Mouse (Mus musculus): ENCODE measurements around the gene Zfp263. TPM values are rescaled to one million over a fixed set of nuclear protein-coding genes. Genes with fewer than 3 reads are reported as not detected.

Zfp263 gene
- polyA plus RNA-seq, 1 experiment from 2014 or later = 27.3 TPM

GRCm38 (mm10) chr16:3788394-3788793 lies 44.5 kb downstream of the Zfp263 start:
- no peak overlapping the region for H3K4me2 ChIP-seq (ENCODE audit: low read length)
- no peaks in the 10 kb centered on the region for H3K36me3 ChIP-seq (ENCODE audit: control insufficient read depth, insufficient read depth, low read length)
- H3K27me3 ChIP-seq (replicated peaks; ENCODE audit: control insufficient read depth, insufficient read depth, low read length) = no peaks in the 10 kb centered on the region
- ATAC-seq (no peak), DNase-seq (ENCODE audit: low spot score) (no peak)
- H3K4me3 ChIP-seq (ENCODE audit: low read depth, low read length) = no peak overlapping the region
- no peaks in the 10 kb centered on the region for H3K9me3 ChIP-seq (replicated peaks; ENCODE audit: control insufficient read depth, low read length)
- H3K9ac ChIP-seq (ENCODE audit: low read length) = no peak overlapping the region
- H3K27ac ChIP-seq (ENCODE audit: low read depth, low read length) = no peak overlapping the region
- no peaks in the 10 kb centered on the region for H3K4me1 ChIP-seq (ENCODE audit: control insufficient read depth, insufficient read depth, low read length)

Other genes starting within 250 kb of the Zfp263 start
- gene Olfr161, start 153.1 kb upstream of the Zfp263 start, polyA plus RNA-seq (2014; fragmentation: Nextera tagmentation; extraction: Ambion mirVana) = not detected in 2 replicates
- gene Mefv, start 26.0 kb upstream of the Zfp263 start, polyA plus RNA-seq (2014; fragmentation: Nextera tagmentation; extraction: Ambion mirVana) = not detected in 2 replicates
- not detected in 2 replicates for gene Olfr15, start 86.8 kb downstream of the Zfp263 start, polyA plus RNA-seq (2014; fragmentation: Nextera tagmentation; extraction: Ambion mirVana)
- 1.7 TPM in 2 replicates for gene Zfp174, start 103.2 kb downstream of the Zfp263 start, polyA plus RNA-seq (2014; fragmentation: Nextera tagmentation; extraction: Ambion mirVana)
- 68.4 and 83.3 TPM in 2 replicates for gene Naa60, start 128.3 kb downstream of the Zfp263 start, polyA plus RNA-seq (2014; fragmentation: Nextera tagmentation; extraction: Ambion mirVana)
- 12.6 and 14.3 TPM in 2 replicates for gene Zfp597, start 140.5 kb downstream of the Zfp263 start, polyA plus RNA-seq (2014; fragmentation: Nextera tagmentation; extraction: Ambion mirVana)
- 2.6 and 4.1 TPM in 2 replicates for gene Gm20695, start 140.6 kb downstream of the Zfp263 start, polyA plus RNA-seq (2014; fragmentation: Nextera tagmentation; extraction: Ambion mirVana)
- 9.6 and 10.0 TPM in 2 replicates for gene 1700037C18Rik, start 164.6 kb downstream of the Zfp263 start, polyA plus RNA-seq (2014; fragmentation: Nextera tagmentation; extraction: Ambion mirVana)
- 35.1 and 35.6 TPM in 2 replicates for gene Cluap1, start 164.7 kb downstream of the Zfp263 start, polyA plus RNA-seq (2014; fragmentation: Nextera tagmentation; extraction: Ambion mirVana)
- 0.60 and 0.73 TPM in 2 replicates for gene Nlrc3, start 232.5 kb downstream of the Zfp263 start, polyA plus RNA-seq (2014; fragmentation: Nextera tagmentation; extraction: Ambion mirVana)